Mouse (Mus musculus) cerebellum, postnatal 25 days (tissue): ENCODE data around the gene Grcc10.
A peak's percentile ranks its signal among the peaks of the same experiment; 100 is the strongest.

ENCODE experiments used
- DNase-seq, 2 experiments: peaks; one replicate each; pipeline ENCODE4 v3.0.0; 2021; ENCODE audit warnings: mixed read lengths in 2 of 2

Grcc10 gene

DNA sequence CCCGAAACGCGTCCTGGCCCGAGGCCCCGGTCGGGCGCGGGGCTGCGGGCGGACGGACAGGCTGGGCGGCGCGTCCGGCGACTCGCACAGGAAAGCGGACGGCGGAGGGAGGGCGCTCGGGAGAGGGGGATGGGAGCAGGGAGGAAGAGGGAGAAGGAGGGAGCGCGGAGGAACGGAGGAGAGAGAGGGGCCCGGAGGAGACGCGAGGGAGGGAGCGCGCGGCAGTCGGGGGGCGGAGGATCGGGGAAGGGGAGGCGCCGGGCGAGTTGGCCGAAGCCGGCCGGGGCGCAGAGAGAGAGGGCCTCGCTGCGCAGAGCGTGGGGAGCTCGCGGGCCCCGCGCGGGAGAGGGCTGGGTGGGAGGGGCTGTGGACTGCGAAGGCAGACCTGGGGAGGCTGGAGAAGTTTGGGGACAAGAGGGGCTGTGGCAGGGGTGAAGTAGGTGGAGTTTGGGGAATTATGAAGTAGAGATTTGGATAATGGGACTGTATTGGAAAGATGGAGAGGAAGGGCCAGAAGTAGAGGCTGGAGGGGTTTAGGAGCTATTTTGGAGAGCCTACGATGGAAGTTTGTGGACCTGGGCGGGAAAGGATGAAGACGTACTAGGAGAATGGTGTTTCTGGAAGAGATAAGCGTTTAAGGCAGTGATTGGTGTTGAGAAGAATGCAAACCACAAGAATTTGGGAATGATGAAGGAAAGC, 15.6 kb upstream of the Grcc10 start:
- DNase-seq, result peak; percentile 88 to 91

DNA sequence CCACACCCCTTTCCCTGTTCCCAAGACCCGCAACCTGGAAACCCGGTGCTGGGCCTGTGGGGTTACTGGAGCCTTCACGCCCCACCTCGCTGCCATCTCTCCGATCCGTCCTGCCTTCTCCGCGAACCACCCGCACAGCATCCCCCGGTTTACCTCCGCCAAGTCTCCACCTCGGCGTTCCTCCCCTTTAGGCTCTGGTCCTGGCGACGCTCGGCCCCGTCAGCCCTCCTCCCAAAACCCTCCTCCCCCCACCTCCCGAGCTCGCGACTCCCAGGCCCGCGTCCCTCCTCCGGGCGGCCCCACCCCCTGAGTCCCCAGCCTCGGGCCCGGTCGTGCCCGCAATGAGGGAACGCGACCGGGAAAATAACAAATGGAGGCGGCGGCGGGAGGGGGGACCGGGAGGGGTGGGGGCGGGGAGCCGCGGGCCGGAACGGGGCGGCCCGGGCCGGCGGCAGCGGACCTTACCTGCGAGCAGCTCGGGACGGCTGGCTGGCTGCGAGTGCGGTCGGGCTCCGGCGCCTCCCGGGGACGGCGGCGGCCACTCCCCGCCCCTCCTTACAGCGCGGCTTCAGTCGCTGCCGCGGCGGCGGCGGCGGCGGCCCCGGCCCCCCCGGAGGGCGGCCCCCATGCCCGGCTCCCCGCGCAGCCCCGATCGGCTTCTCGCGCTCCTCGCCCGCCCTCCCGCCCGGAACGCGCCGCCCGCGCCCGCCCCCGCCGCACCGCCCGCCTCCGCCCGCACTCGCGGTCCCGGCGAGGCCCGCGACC, 14.8 kb upstream of the Grcc10 start, which contains the start of the genes Gm45234 and Atn1:
TSS of gene Gm45234 (minus strand) at position 191 of the 765 bp plus-strand sequence.
TSS of gene Atn1 (minus strand) at position 694 of the 765 bp plus-strand sequence.
- peak; percentile 80 to 88 for DNase-seq

DNA sequence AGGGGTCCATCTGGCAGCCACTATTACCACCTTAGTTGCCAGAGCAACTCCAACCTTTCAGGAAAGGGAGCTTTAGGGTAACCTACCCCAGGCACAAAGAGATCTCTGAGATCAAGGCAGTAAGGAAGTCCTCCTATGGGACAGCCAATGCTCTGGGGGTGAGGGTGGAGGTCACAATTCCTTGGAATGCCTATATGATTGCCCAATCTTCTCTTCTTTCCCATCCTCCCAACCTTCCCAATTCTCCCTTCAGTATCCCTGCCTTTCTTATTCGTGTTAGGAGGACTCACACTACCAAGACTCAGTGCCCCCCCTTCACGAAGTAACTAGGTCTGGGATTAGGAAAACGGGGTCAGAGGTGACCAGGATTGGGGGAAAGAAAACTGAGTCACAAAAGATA, 14.1 kb upstream of the Grcc10 start:
- DNase-seq, result no peak

DNA sequence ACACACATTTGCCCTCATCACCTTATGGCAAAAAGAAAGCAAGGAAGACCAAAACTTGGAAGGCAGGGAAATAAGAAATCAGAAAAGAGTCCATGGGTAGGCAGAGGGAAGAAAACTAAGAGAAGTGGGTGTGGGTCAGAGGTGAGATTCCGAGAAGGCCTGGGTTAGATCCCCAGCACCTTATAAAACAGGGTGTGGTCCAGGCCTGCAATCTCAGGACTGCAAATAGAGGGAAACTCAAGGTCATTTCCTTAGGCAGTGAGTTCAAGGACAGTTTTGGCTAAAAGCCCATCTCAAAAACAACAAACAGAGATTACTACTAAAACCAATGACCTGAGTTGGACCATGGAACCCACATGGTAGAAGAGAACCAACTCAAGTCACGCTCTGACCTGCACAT, 12.7 kb upstream of the Grcc10 start:
- DNase-seq, result no peak

DNA sequence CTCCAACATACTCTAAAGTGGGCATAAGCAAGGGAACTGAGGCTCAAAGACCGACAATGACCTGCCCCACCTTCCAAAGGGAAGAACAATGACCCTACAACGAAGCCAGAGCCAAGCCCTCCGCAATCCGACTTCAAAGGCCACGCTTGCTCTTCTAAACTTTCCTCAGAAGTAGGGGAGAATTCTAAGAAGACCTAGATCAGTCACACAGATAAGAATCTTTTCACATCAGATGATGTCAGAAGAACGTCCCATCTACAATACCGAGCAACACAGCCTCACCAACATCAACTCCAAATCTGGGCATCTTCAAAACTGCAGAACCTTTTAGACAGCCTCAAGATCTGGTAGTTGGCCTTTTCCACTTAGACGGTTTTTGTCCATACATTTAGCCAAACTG, 9.2 kb upstream of the Grcc10 start:
- no peak for DNase-seq

DNA sequence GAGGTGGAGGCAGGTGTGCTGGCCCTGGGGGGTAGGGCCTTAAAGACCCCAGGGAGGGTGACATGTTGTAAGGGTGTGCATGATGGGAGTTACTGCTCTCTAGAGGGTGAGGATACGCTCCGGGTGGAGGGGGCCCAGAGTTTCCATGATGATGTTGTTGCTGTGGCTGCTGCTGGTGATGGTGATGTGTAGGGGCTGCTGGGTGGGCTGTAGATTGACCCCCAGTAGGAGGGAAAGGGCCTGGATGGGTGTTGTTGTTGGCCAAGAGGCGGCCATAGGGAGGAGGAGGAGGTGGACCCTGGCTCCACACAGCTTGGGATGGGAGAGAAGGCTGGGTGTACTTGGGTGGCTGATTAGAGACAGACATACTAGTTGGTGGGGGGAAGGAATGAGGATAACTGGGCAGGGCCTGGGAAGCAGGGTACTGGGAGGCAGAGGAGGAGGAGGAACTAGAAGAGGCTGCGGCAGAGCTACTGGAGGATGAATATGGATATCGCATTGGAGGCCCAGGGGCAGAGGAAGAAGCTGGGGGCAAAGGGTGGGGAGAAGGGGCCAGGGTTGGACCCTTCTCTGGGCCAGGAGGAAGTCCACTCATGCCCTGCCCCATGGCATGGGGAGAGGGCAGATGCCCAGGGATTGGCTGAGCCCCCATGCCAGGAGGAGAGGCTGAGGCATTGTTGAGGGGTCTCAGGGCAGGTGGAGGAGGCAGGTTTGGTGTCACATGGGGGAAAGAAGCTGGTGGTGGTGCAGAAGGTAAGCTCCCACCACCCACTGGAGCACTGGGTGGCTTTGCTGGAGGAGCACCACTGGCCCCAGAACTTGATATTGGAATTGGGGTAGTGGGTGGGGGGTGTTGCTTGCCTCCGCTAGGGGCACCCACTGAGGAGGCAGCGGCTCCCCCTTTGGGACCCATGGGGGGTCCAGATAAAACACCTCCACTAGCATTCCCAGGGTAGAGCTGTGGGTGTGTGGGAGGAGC, 5.8 kb upstream of the Grcc10 start:
- peak; percentile 30 to 39 for DNase-seq

DNA sequence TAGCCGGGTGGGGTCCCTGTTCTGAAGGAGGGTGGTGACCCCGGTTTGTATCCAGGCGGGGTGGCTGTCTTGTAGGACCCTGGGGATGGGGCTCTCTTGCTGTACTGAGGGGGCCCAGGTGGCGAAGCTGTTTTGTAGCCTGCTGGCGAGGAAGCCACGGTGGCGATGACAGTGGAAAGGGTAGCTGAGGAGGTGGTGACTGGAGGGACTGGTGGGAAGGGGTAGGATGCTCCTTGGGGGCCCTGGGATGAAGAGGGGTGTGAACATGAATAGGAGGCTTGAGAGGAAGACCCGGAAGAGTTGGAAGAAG, 5.1 kb upstream of the Grcc10 start:
- no peak for DNase-seq

DNA sequence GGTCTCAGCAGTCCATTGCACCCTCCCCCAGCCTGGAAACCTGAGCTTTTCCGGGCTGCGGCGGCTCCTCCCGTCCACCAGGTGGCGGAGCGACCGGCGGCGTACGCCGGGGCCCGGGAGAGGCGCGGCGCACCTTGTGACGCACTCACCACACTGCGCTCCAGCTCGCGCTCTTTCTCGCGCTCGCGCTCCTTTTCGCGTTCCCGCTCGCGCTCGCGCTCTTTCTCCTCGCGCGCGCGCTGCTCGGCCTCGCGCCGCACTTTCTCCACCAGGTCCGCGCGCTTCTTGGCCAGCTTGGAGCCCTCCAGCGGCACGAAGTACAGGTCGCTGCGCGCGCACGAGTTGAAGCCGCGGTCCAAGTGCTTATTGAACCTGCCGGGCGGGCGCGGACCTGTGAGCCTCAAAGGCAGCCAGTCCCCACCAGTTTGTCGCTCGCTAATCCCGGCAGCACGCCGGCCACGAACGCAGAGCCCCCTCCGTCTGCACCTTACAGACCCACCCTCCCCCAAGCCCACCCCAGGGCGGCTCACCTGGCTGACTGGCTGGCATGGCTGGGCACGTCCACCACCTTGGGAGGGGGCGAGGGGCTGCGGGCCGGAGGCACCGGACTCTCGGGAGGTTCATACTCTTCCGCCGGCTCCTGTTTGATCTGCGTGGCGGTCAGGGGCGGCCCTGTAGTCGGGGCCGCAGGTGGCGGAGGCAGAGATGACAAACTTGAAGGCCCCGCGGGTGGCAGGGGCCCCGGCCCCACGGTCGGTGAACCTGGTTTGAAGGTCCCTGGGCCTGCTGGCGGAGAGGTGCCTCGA, 4.5 kb upstream of the Grcc10 start:
- peak; percentile 97 for DNase-seq

DNA sequence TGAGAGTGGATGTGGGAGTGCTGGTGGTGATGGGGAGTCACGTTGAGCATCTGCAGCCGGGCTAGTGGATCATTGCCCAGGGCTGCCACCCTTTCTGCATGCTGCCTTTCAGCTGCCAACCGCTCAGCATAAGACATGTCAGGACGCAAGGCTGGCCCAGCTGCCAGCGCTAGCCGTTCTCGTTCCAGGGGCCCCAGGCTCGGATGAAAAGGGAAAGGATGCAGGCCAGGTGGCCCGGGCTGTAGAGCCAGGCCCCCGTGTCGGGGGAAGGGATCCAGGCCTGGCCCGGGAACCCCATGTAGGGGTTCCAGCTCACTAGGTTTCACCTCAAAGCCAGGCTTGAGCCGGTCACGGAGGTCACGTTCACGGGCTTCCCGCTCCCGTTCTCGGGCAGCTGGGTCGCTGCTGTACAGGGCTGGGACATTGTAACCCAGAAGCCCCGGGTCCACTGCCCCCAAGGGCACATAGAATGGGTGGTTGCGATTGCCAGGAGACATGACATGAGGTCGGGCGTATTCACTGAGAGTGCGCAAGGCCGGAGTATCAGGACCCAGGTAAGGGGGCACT, 3.7 kb upstream of the Grcc10 start:
- DNase-seq, result peak; percentile 73 to 74

DNA sequence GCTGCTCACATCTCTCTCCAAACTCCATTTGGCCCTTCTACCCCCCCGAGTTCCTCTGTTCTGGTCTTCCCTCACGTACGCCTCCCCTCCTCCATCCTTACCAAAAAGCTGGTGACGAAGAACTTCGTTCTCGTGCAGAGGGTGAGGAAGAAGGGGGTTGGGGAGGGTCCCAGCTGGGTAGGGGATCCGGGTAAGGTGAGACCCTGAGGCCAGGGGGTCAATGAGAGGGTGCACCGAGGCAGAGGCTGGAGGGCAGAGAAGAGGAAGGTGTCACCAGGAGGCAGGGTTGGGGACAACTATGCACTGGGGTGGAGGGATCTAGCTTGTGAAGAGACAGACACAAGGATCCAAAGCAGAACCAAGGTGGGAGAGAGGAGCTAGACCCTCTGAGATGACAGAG, 2.5 kb upstream of the Grcc10 start:
- peak in 1 of 2 experiments; percentile 28 for DNase-seq

DNA sequence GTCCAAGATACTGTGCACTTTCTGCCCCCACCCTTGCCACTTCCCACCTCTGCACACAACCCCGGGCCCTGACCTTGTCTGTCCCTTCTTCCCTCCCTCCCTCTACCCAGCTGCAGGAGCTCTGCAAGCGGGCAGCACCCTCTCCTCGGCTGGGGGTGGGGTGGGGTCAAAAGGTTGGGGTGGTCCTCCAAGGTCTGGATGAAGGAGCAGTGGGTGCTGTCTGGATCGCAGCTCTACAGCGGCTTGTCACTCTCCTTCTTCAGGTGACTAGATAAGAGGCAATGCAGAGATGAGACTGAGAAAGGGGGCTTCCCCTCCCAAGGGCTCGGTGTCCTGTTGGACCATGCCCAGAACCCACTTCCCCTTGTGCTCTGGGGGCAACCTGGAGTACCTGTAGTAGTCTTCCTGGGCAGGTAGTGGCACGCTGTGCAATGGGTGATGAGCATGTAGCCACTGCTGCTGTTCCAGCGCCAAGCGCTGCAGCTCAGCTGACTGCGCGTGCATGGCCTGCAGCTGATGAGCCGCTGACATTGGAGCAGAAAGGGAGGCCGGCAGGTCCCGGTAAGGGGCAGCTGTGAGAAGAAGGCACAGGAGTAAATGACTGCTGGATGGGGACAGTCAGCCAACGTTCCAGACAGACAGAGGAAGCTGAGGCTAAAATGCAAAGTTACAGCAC, 1.8 kb upstream of the Grcc10 start:
- peak; percentile 20 to 51 for DNase-seq

DNA sequence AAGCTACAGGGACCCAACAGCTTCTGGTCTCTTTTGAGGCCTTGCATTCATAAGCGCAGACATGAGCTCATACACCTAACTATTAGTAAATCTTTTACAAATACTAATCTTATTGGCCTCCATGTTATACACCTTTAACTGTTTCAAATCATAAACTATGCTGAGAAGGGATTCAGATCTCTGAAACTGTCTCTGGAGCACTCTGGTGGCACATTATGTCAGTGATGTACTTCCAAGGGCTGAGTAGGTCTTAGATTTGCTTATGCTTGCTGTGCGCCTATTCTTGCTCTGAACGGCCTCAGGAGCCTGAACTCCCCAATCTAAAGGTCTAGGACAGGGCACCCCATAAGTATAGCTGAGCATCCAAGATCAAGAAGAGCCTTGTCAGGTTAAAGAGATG, 668 bp upstream of the Grcc10 start:
- DNase-seq, result no peak

DNA sequence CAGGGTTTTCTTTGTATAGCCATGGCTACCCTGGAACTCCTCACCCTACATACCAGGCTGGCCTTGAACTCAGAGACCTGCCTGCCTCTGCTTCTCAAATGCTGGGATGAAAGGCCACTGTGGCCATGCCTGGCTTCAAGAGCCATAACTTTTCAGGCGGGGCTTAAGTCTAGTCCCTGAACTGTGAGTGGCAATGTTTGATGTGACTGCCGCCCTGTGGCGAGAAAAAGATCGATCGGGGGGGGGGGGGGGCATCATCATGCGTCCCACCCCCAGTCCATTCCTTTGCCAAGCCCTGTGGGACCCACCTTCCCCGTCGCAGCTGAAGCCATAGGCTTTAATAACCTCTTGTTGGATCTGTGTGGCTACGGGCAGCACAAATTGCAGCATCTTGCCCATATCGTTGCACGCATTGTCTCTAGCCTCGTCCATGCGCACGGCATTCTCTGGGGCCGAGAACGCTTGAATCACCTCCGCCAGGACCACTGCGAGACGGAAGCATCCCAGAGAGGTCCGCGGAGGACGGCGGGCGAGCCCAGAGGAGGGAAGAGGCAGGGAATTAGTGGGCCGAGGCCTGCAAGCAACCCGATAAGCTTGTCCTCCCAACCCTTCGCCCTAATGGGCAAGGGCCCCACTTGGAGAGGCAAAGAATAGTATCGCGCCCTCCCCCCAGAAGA, 825 bp downstream of the Grcc10 start:
- peak in 1 of 2 experiments; percentile 66 for DNase-seq

DNA sequence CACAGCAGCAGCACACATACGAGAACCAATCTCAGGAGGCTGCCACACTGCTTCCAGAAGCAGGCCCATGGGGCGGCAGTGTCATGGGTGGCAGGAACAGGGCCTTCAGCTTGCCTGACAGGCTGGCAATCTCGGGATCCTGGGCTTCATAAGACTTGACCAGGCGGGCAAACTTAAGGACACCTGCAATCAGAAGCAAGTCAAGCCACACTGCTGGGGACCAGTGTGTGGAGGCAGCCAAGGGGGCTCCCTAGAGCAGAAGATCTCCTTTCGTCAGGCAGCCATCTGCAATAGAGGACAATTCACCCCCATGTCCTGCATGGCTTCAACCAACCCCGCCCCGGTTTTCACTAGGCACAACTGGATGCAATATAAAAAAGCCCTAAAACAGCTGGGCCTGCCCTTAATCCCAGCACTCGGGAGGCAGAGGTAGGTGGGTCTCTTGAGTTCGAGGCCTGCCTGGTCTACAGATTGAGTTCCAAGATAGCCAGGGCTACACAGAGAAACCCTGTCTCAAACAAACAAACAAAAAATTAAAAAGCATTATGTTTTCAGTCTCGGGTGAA, 1.9 kb downstream of the Grcc10 start:
- no peak for DNase-seq

DNA sequence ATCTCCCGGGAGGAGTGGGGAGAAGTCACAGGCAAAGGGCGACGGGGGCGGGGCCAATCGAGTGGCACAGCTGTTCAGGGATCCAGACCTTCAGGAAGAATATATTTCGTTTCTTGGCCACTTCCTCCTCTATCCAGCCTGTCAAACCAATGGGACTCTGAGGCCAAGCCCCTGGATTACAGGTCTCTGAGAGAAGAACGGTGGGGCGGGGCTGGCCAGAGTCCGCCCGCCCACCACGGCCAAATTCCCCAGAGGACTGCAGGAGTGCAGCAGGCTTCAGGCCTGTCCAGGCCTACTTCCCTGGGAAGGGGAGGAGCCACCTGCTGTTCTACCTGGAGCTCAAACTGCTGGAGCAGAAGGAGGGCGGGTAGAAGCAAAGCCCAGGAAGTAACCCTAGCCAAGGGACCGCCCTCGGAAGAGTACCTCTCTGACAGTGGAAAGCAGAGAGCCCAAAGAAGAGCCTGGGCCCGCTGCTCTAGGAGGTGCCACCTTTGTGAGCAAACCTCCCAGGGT, 2.6 kb downstream of the Grcc10 start, which contains the start of gene Ptpn6:
TSS of gene Ptpn6 (minus strand) at position 204 of the 513 bp plus-strand sequence.
- no peak for DNase-seq

DNA sequence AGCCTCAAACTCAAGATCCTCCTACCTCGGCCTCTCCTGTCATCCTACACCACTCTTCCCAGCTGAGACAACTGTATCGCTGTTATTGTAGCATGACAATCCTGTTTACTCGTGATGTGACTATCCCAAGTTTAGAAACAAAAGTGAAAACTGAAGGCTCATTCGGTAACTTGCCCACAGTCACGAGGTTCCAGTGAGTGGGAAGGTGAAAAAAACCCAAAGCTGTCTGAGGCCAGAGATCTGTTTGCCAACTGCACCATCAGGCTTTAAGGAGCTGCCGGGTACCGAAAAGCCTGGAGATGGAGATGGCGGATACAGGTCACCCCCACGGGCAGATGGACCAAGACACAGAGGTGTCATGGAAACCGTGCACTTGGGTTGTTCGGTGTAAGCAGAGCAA, 4.1 kb downstream of the Grcc10 start:
- DNase-seq, result no peak

DNA sequence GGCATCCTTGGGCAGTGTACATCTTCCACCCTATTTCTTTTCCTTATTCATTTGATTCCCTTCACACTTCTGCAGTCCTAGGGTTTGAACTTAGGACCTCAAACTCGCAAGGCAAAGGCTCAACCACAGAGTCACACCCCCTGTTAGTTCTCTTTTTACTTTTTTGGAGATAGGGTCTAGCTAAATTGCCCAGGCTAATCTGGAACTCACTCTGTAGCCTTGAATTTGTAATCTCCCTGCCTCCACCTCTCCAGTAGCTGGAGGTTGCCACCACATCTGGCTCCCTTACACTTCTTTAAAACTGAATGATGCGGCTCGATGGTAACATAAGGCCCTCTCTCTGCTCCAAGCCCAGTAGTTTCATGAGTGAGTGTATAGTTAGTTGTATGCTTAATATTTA, 6.8 kb downstream of the Grcc10 start:
- DNase-seq, result no peak

DNA sequence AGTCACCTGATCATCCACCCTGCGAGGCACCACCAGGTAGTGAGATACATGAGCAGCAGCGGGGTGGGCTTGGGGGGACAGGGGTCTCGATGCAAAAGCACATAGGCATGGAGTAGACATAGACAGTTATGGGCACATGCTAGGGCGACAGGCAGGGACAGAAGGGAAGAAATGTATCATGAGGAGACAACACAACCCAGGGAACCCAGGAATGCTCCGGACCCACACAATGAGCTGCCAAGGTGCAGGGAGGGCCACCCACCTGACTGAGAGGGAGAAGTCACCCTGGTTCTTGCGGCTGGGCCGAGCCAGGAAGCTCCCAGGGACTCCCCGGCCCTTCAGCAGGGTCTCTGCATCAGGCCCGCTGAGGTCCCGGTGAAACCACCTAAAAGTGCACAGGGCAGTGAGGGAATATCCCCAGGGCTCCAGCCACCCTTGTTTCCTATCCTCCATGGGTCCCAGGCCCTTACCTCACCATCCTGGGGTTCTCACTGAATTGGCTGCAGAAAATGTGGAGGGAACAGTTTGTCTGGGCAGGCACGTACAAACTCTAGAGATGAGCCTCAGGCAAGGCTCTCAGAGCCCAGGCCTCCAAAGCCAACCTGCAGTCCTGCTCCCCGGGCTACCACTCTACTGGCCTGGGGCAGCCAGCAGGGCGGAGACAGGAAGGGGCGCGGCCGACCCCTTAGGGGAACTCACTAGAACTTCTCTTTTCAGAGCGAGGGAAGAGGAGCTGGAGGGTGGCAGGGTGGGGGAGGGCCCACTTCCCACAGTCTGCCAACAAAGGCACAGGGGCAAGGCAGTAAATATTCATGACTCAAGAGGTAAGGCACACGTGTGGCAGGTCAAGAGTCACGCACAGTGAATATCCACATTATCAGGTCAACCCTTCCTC, 8.5 kb downstream of the Grcc10 start:
- DNase-seq, result no peak

DNA sequence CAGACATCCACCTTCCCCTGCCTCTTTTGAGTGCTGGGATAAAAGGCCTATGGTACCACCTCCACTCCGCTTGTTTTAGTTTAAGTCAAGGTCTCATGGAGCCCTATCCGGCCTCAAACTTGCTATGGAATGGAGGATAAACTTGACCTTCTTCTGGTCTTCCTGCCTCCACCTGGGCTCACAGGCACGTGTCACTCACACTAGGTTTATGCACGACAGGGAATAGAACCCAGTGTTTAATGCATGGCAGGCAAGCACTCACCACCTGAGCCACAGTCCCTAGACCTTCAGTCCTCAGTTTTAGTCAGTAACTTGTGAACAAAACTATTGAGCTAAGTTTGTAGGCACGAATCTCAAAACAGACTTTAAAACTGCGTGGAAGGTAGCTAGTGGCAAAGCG, 10.1 kb downstream of the Grcc10 start:
- DNase-seq, result no peak
